Mouse (Mus musculus) small intestine, adult 2 months (tissue): ENCODE measurements at regions not wholly inside any gene's neighbourhood (a gene's known extent, or its start where the extent isn't known, plus 50 kb on each side); places are given as distances from the start of the nearest gene placed in this dataset.

Source experiments
- H3K27ac ChIP-seq: fragments of 200-500 bp; 2 replicates; pipeline ENCODE4 v1.5.1; 2012; ENCODE audit warnings: low read depth, low read length, control low read depth, inconsistent platforms; ENCODE audit not compliant: insufficient read depth
- H3K27me3 ChIP-seq: fragments of 200-500 bp; 2 replicates; pipeline ENCODE4 v1.6.1; 2012; ENCODE audit warnings: mild to moderate bottlenecking, moderate library complexity, low read length, inconsistent platforms; ENCODE audit not compliant: control insufficient read depth, insufficient read depth
- H3K36me3 ChIP-seq: fragments of 200-500 bp; 2 replicates; pipeline ENCODE4 v1.6.1; 2012; ENCODE audit warnings: mild to moderate bottlenecking, low read length, control low read depth, inconsistent platforms; ENCODE audit not compliant: control insufficient read depth, insufficient read depth
- H3K4me1 ChIP-seq: fragments of 200-500 bp; 2 replicates; pipeline ENCODE4 v1.6.1; 2012; ENCODE audit warnings: low read length, inconsistent platforms, mixed read lengths; ENCODE audit not compliant: control insufficient read depth, insufficient read depth, insufficient read length
- H3K4me3 ChIP-seq: fragments of 200-500 bp; 2 replicates; pipeline ENCODE4 v1.5.1; 2012; ENCODE audit warnings: low read depth, mild to moderate bottlenecking, control low read depth, inconsistent platforms, low read length, moderate library complexity
- CTCF ChIP-seq: fragments of 200-500 bp; IDR thresholded peaks from 2 replicates; pipeline ENCODE4 v1.5.1; 2012; ENCODE audit warnings: low read depth, mild to moderate bottlenecking, control low read depth, inconsistent platforms, low read length, moderate library complexity, mixed read lengths; ENCODE audit not compliant: insufficient replicate concordance, insufficient read length; ENCODE audit errors: extremely low read depth
- POLR2A ChIP-seq: fragments of 200-500 bp; IDR thresholded peaks from 2 replicates; pipeline ENCODE4 v1.6.1; 2012; ENCODE audit warnings: low read depth, mild to moderate bottlenecking, control low read depth, inconsistent platforms, low read length, moderate library complexity
- WGBS: fragments of 180-500 bp; shearing (Covaris S2); methylation state at CpG from one replicate; pipeline ENCODE4 v1.1.7; 2018; 5-methylcytosine and 5-hydroxymethylcytosine counted together

DNA sequence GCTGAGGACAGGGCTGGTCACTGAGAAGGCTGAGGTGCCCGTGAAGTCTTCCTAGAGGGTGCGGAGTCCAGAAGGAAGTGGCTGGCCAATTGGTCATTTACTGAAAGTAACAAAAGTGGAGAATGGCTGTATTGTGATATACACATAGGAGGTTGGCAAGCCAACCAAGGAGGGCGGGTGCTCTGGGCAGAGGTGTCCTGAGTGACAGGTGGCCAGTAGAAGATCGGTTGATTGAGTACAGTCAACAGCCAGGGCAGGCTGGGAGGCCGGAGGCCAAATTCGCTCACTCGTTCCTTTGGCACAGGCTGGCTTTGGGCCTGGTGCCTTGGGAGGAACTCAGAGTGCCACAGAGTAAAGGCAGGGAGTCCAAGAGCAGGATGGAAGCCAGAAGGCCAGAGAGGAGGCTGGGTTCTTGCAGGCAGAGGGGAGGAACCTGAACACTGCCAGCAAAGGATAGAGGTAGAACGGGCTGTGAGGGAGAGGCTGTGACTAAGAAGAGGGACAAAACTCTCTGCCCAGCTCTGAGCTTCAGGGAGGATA, 68.3 kb downstream of the Gm11733 start:
- Histone ChIP-seq H3K4me3 (no peak overlapping the region), H3K36me3 (no peaks in the 10 kb centered on the region), H3K27ac (no peak overlapping the region), H3K4me1 (no peaks in the 10 kb centered on the region), H3K27me3 (no peaks in the 10 kb centered on the region)
- TF ChIP-seq CTCF (no peak), POLR2A (no peak)
- whole genome bisulfite sequencing: 80% methylated on average over 8 of the region's 8 CpGs

DNA sequence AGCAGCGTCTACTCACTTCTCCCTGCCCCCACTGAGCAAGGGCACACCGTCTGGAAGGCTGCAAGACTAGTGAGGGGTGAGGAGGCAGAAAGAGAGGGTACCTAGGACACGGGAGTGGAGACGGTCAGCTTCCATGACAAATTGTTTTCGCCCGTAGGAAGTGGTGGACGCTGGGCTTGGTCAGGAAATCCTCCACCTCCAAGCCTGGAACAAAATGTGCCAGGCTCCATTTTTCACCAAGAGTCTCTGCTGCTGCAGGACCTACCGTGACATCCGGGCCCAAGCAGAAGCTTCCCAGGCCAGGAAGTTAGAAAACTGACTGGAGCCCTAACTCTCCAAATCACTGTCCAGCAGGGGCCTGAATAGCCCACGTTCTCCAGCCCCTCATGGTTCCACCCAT, 69.9 kb downstream of the Gm11733 start:
- no peaks in the 10 kb centered on the region for H3K36me3 ChIP-seq
- WGBS: 59% methylated on average over 10 of the region's 10 CpGs
- H3K27me3 ChIP-seq: no peaks in the 10 kb centered on the region
- no peak overlapping the region for H3K27ac ChIP-seq
- TF ChIP-seq POLR2A (no peak), CTCF (no peak)
- H3K4me1 ChIP-seq: no peaks in the 10 kb centered on the region
- no peak overlapping the region for H3K4me3 ChIP-seq

DNA sequence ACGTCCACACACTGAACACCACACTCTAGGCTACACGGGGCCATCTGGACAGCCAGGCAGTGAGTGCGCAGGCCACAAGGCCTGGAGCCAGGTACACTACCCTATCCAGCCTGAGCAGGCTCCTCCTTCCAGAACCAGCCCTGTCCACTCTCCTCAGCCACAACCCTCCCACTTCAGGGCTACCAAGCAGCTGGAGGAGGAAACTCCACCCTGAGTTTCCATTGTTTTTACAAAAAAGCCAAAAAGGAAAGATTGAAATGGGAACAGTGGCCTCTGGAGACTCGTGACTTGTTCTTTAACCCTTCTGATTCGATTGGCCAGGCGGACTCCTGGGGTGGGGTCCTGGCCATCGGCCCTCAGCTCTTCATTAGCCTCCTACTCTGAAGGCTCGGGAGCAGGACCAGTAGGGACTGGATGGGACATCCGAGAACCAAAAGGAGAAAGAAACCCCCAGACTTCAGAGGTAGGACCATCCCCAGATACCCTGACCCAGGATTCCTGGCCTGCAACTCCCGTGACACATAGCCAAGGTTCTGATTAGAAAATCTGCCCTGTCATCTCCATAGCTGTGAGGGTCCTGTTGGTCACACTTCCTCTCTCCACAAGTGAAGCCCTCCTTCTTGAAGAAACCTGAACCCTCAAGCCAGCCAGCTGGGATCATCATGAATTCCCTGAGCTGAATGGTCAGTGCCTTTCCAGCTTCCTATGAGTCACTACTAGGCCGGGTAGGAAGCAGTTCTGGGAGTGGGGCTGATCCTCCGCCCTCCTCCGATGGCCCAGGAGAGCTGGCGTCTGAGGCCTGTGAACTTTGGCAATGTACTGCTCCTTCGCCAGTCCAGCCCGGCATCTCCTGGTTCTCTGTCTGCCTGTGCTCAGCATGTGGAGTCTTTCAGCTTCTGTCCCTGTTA, 73.6 kb downstream of the Gm11733 start:
- no peaks in the 10 kb centered on the region for H3K4me1 ChIP-seq
- 74% methylated on average over 16 of the region's 16 CpGs for WGBS
- no peaks in the 10 kb centered on the region for H3K27me3 ChIP-seq
- H3K27ac ChIP-seq: peak overlapping the region; percentile 36; the same call in 1 of the 2 replicates
- no peaks in the 10 kb centered on the region for H3K36me3 ChIP-seq
- TF ChIP-seq POLR2A: no peak
- TF ChIP-seq CTCF: no peak
- no peak overlapping the region; the same call in 1 of the 2 replicates for H3K4me3 ChIP-seq

DNA sequence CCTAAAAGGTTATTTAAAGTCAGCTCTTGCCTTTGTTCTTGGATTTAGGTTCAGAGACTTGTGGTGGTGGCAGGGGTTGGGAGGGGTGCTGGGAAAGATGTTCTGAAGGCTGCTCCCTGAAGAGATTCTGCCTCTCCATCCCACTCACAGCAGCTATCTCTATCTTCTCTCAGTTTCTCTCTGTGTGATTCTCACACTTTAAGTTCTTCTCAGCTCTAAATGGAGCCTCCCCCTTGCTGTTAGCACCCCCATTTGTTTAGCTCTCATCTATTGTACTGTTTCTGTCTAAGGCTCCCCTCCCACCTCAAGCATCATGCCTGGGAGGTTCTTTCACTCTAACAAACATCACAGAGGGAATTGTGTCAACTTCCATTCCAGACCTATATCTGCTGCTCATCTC, 75.7 kb downstream of the Gm11733 start:
- Histone ChIP-seq H3K27ac (no peak overlapping the region), H3K4me1 (no peaks in the 10 kb centered on the region), H3K27me3 (no peaks in the 10 kb centered on the region), H3K4me3 (no peak overlapping the region), H3K36me3 (no peaks in the 10 kb centered on the region)
- TF ChIP-seq CTCF (no peak), POLR2A (no peak)

DNA sequence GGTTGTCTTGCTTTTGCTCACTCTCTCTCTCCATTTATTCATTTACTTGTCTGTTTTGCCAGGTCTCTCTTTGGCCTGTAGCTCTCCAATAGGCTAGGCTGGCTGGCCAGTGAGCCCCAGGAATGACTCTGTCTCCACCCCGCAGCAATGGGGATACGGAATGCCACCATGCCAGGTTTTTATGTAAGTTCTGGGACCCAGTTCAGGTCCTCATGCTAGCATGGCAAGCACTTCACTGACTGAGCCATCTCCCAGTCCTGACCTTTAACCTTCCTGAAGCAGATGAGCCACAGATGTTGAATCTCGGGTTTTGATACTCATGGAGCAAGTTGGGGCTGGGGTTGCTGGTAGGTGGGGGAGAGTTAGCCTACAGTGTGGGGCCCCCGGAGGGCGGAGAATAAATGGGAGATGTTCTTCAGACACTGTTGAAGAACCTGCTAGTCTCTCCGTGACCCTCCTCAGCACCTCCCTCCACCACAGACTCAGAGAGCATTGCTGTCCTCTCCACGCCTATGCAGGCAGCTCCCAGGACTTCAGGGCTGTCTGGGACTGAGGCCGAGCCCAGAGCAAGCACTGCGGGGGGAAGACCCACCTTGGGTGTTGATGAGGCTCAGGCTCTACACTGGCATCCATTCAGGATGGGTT, 83.9 kb downstream of the Gm11733 start:
- Histone ChIP-seq H3K27me3 (no peaks in the 10 kb centered on the region), H3K27ac (peak overlapping the region; percentile 27; the same call in 1 of the 2 replicates), H3K4me1 (peaks cover 7% of the 10 kb centered on the region), H3K36me3 (no peaks in the 10 kb centered on the region), H3K4me3 (no peak overlapping the region)
- TF ChIP-seq CTCF (no peak), POLR2A (no peak)
- WGBS: 67% methylated on average over 9 of the region's 9 CpGs

DNA sequence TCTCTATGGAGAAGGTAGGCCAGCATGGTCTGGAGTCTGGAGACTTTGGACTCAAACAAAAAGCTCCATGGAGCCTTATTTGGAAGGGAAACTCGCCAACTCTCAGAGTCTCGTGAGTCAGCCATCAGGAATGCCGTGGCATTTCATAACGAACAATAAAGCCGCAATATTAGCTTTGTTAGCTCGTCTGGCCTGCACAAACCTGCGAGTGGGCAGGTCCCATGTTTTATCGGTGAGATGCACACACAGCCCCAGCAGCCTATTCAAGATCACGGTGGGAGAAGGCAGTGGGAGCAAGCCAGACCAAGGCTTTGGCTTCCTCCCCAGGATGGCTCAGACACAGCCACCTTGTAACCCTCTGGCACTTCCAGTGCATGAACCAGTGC, 84.4 kb downstream of the Gm11733 start:
- no peak for TF ChIP-seq CTCF
- no peak for TF ChIP-seq POLR2A
- no peaks in the 10 kb centered on the region for H3K27me3 ChIP-seq
- H3K36me3 ChIP-seq: no peaks in the 10 kb centered on the region
- peak overlapping the region; percentile 27; the same call in 1 of the 2 replicates for H3K27ac ChIP-seq
- peaks cover 7% of the 10 kb centered on the region for H3K4me1 ChIP-seq
- WGBS: 11% methylated on average over 9 of the region's 9 CpGs
- H3K4me3 ChIP-seq: no peak overlapping the region

DNA sequence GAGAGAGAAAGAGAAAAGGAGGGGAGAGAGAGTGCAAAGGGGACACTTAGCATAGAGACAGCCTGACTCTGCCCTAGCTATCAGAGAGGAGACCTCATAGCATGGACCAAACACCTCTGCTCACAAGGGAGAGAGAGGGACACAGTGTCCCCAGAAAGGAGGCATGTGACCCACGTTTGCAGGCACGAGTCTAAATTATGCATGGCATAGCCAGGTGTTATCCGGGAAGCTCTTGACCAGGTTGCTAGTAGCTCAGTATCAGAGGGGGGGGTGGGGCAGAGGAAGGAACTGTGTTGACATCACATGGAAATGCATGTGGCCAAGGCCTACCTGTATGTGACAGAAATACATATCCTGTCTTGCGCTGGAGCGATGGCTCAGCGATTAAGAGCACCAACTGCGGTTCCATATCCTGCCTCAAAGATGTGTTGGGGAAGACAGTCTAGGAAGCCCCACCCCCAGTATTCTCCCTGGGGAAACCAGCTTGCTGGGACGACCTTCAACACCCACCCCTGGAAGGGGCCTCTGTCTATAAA, 84.5 kb upstream of the Tnrc6c start:
- 65% methylated on average over 8 of the region's 8 CpGs for WGBS
- H3K36me3 ChIP-seq: no peaks in the 10 kb centered on the region
- H3K4me3 ChIP-seq: no peak overlapping the region
- no peak overlapping the region for H3K27ac ChIP-seq
- TF ChIP-seq CTCF: no peak
- peaks cover 7% of the 10 kb centered on the region for H3K4me1 ChIP-seq
- no peaks in the 10 kb centered on the region for H3K27me3 ChIP-seq
